Mouse (Mus musculus) inflammation-experienced regulatory T-cells, adult 16 weeks (primary cell): ENCODE results near the gene Mzt1. TPM values are rescaled to one million over a fixed set of nuclear protein-coding genes. Genes with fewer than 3 reads are reported as not detected.

Experiments used
- polyA plus RNA-seq: library from polyadenylated mRNA; unstranded; fragments of 100-300 nt; shearing (Covaris generic); gene quantifications from one replicate; pipeline ENCODE4 v1.2.1, GENCODE M21; 2017

Mzt1 gene
- polyA plus RNA-seq: 50.6 TPM

GRCm38 (mm10) chr14:99046031-99046781 is at the start of gene Mzt1, which contains the start of gene Bora:
TSS of gene Mzt1 (minus strand) at chr14:99046134.
TSS of gene Bora (plus strand) at chr14:99046222.

GRCm38 (mm10) chr14:98994218-98994617 is 51.7 kb downstream of the Mzt1 start, which contains the start of gene Rpl36a-ps1:
TSS of gene Rpl36a-ps1 (minus strand) at chr14:98994318.

Other genes starting within 250 kb of the Mzt1 start
- 8.8 TPM for gene Rpl36a-ps1, start 51.8 kb downstream of the Mzt1 start, polyA plus RNA-seq
- 26.2 TPM for gene Bora, start 88 bp upstream of the Mzt1 start, polyA plus RNA-seq
- 28.4 TPM for gene Pibf1, start 53.3 kb upstream of the Mzt1 start, polyA plus RNA-seq
- gene Dis3, start 53.6 kb upstream of the Mzt1 start, polyA plus RNA-seq: 9.4 TPM